Mouse (Mus musculus) cerebellum, postnatal 36 days (tissue): ENCODE results near the gene Rnf41.

Source experiments
- DNase-seq, 2 experiments: peaks; one replicate each; pipeline ENCODE4 v3.0.0; 2021 to 2022; ENCODE audit warnings: mixed read lengths in 2 of 2

Gene Rnf41

GRCm38 (mm10) chr10:128388941-128389340 lies 22.5 kb upstream of the Rnf41 start:
- no peak for DNase-seq

GRCm38 (mm10) chr10:128389570-128389969 lies 21.9 kb upstream of the Rnf41 start:
- no peak for DNase-seq

GRCm38 (mm10) chr10:128390366-128390765 lies 21.1 kb upstream of the Rnf41 start:
- no peak for DNase-seq

- no peak for DNase-seq
These were observed 19.6 kb upstream of the Rnf41 start for GRCm38 (mm10) chr10:128391850-128392249.

GRCm38 (mm10) chr10:128396017-128396673 lies 15.3 kb upstream of the Rnf41 start:
- no peak for DNase-seq

- no peak for DNase-seq
These were observed 14.7 kb upstream of the Rnf41 start for GRCm38 (mm10) chr10:128396716-128397264.

GRCm38 (mm10) chr10:128397466-128397865 lies 14.0 kb upstream of the Rnf41 start:
- peak; percentile 56 to 64 for DNase-seq

GRCm38 (mm10) chr10:128400338-128400737 lies 11.1 kb upstream of the Rnf41 start:
- no peak for DNase-seq

- no peak for DNase-seq
These were observed 10.4 kb upstream of the Rnf41 start, which contains the start of gene Slc39a5 for GRCm38 (mm10) chr10:128401056-128401455. Gene Slc39a5 (minus strand): TSS chr10:128401229.

- no peak for DNase-seq
These were observed 9.8 kb upstream of the Rnf41 start for GRCm38 (mm10) chr10:128401638-128402037.

- DNase-seq = peak; percentile 78 to 80
These were observed 7.5 kb upstream of the Rnf41 start for GRCm38 (mm10) chr10:128403931-128404330.

- peak; percentile 39 to 44 for DNase-seq
These were observed 2.6 kb upstream of the Rnf41 start for GRCm38 (mm10) chr10:128408591-128409535.

- DNase-seq = peak; percentile 98
These were observed 1.5 kb upstream of the Rnf41 start for GRCm38 (mm10) chr10:128409692-128410559.

GRCm38 (mm10) chr10:128410560-128410845 lies 954 bp upstream of the Rnf41 start:
- DNase-seq = no peak

- DNase-seq = no peak
These were observed 561 bp downstream of the Rnf41 start for GRCm38 (mm10) chr10:128412055-128412381.

GRCm38 (mm10) chr10:128412558-128412957 lies 1.1 kb downstream of the Rnf41 start:
- DNase-seq = no peak

GRCm38 (mm10) chr10:128413076-128413475 lies 1.6 kb downstream of the Rnf41 start:
- no peak for DNase-seq

GRCm38 (mm10) chr10:128414848-128415247 lies 3.4 kb downstream of the Rnf41 start:
- DNase-seq = no peak

- peak in 1 of 2 experiments; percentile 38 for DNase-seq
These were observed 11.0 kb downstream of the Rnf41 start for GRCm38 (mm10) chr10:128422426-128422825.

GRCm38 (mm10) chr10:128424604-128425003 lies 13.1 kb downstream of the Rnf41 start:
- DNase-seq = no peak

GRCm38 (mm10) chr10:128425260-128425659 lies 13.8 kb downstream of the Rnf41 start:
- no peak for DNase-seq

- DNase-seq = no peak
These were observed 17.6 kb downstream of the Rnf41 start for GRCm38 (mm10) chr10:128429052-128429451.

- no peak for DNase-seq
These were observed 18.0 kb downstream of the Rnf41 start for GRCm38 (mm10) chr10:128429454-128429853.
